Mouse (Mus musculus): ENCODE measurements around the gene Myh9. TPM values are rescaled to one million over a fixed set of nuclear protein-coding genes. Genes with fewer than 3 reads are reported as not detected.
"Not testable (repeated sequence)": the region's sequence is repeated elsewhere in the genome, so short reads cannot be mapped to it uniquely, and the experiment has no call there.

Gene Myh9
- total RNA-seq, 2 experiments from 2014 or later, result 105 to 110 TPM

DNA sequence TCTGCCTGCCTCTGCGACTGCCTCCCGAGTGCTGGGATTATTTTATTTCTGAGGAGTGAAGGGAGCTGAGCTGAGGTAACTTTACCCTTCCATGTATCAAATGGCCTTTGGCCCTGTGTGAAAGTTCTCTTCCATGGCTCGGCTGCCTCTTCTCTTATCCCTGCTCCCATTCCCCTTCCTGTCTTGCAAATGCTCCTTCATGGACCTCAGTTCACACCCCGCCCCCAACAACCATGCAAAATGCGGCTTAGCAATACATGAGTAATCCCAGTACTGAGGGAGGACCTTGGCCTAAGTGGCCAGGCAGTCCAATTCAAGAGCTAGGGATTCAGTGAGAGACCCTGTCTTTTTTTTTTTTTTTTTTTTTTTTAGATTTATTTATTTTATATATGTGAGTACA lies 26.4 kb upstream of the Myh9 start:
- DNase-seq, result no peak
- intact Hi-C loops (cut with DNase I), result no loop called here

DNA sequence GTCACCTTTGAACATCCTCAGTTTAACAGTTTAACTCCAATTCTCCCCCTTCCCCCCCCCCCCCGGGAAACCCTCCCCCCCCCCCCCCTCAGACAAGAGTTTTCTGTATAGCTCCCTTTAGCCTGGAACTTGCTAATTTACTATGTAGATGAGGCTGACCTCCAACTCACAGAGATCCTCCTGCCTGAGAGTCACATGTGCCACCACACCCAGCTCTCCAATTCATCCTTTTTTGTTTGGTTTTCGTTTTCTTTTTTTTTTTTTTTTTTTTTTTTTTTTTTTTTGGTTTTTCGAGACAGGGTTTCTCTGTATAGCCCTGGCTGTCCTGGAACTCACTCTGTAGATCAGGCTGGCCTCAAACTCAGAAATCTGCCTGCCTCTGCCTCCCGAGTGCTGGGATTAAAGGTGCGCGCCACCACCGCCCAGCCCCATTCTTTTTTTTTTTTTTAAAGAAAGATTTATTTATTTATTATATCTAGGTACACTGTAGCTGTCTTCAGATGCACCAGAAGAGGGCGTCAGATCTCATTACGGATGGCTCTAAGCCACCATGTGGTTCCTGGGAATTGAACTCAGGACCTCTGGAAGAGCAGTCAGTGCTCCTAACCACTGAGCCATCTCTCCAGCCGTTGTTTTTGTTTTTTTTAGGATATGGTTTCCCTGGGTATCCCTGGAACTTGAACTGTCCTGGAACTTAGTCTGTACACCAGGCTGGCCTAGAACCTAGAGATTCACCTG lies 25.4 kb upstream of the Myh9 start:
- DNase-seq; intact Hi-C loops (cut with DNase I): not testable (repeated sequence)

DNA sequence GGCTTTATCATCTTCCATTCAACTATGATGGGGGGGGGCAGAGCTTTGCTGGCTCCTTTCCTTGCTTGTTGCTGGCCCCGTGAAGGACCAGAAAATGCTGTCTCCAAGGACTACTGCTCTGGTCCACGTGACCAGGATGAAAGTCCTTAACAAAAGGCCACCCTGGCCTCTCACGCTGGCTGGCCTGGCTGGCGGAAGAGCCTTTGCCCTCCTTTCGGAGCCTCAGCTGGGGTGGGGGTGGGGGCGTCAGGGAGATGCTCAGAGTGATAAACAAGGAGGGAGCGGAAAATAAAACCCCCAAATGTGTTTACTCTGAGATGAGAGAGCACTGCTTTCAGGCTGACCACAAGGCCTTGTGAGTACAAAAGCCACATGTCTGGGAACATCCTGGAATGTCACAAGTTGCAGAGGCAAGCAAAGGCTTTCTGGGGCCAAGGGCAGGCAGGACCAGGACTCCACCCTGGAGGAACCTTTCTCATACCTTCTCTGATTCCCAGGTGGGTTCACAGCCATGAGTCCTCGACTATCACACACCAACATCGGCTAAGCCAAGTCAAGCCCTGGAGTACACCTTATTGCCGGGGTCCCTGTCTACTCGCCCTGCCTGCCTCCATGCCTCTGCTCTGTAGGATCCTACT lies 24.7 kb upstream of the Myh9 start:
- no peak for DNase-seq
- intact Hi-C loops (cut with DNase I), result no loop called here

DNA sequence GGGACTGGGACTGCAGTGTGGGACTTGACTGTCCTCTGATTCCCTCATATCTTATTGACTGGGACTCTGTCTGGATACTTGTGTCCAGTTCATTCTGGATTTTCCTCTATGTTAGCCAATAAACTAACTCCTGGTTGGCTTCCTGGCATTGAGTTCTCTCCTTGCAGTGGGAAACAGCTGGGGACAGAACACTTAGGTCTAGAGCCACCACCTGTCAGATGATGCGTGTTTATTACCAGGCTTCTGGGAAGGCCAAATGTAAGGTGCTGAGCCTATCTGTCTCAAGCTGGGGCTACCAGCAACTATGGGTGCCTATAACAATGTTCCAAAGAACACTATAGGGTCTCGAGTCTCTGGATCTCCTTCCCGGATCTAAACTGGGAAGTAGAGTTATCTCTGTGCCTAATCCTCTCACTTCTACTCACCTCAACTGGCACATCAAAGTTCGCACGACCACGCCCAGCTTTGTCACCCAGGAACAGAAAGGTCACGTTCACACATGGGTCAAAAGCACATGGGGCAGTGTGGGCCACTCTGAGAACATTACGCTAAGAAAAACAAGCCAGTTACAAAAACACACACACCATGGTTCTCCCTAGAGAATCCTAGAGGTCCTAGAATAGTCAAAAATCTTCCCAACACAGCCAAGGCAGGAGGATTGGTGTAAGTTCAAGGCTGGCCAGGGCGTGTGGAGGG lies 22.2 kb upstream of the Myh9 start:
- no peak for DNase-seq
- intact Hi-C loops (cut with DNase I), result no loop called here

DNA sequence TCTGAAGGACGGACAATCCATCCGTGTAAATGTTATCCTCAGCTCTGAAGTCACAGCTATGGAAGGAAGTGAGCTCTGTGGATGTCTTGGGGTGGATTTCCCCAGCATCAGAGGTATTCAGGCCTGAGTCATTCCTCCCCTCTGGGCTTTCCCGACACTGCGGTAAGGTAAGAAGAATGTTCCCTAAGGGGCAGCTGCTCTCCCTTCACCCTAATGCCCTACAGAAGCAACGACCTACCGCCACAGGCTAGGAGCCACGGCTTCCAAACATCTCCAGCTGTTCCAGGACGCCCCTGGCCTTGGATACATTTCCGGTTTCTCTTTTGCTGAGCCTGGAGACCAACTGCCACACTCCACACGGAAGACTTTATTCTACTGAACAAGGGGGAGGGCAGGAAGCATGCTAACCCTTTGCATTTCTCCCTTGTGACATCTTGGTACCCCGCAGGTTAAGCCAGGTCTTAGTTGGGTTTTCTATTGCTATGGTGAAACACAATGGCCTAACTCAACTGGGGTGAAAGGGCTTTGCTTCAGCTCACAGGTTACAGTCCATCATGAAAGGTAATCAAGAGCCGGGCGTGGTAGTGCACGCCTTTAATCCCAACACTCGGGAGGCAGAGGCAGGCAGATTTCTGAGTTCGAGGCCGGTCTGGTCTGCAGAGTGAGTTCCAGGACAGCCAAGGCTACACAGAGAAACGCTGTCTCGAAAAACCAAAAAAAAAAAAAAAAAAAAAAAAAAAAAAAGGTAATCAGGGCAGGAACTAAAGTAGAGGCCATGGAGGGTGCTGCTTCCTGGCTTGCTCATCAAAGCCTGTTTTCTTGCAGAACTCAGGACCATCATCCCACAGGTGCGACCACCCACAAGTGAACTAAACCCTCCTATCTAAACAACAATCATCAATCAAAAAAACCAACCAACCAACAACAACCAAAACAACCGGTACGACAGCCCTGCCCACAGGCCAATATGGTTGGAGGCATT lies 21.3 kb upstream of the Myh9 start:
- intact Hi-C loops (cut with DNase I), result no loop called here
- DNase-seq, result no peak

DNA sequence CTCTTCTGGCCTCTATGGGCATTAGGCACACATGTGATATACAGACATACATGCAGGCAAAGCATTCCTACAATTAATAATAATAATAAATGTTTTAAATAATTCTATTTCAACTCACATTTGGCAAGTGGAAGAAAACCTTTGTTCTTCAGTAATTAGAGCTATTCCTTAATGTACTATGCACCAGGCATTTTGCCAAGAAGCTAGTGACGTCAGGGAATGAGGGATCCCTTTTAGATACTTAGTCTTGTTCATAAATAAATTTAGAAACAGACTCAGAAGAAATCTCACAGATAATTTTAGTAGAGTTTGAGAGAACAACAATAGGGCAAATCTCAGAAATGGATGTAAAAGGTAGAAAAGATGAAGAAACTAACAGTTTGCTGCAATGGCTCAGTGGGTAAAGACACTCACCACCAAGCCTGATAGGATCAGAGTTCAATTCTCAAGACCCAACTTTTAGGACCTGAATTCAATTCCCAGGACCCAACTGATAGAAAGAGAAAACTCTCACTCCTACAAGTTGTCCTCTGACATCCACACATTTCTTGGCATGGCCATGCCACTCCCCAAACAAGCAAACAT lies 18.2 kb upstream of the Myh9 start:
- intact Hi-C loops (cut with DNase I), result no loop called here
- DNase-seq, result peak in 1 of 2 experiments; percentile 22

DNA sequence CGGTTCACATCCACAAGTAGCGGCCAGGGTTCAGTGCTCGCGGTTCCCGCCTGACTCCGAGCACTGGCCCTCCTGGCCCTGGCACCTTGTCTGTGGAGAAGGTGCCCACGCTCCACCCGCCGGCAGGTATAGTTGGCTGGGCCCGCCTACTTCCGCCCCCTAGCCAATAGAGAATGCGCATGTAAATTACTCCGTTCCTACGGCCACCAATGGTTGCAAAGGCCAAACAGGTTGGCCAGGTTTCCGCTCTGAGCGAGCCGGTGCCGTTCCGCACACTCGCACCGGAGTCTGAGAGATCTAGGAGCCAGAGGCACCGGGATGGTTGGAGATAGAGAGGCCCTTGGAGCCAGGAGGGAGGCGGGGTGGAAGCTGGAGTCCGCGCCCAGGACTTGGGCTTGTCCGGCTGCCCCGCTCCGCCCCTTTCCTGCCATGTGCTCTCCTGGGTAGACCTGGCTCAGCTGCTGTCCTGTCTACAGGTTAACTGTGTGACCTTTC lies 15.7 kb upstream of the Myh9 start:
- intact Hi-C loops (cut with DNase I), result no loop called here
- peak; percentile 19 to 21 for DNase-seq

DNA sequence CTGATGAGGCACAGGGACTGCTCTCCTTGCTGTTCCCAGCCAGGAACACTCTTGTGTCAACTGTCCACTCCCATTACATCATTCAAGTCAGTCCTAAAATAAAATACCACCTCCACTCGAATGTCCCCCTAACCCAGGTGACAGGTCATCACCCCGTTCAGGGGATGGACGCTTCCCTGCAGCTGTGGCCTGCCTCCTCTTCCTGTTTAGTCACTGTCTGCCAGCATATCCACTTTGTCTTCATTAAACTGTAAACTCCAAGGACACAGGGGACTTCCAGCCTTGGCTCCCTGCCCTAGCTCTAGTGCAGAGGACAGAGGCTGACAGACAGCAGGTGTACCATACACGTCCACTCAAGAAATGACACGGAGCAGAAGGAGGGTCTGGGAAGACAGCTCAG lies 14.6 kb upstream of the Myh9 start:
- DNase-seq, result peak; percentile 47 to 49
- intact Hi-C loops (cut with DNase I), result no loop called here

DNA sequence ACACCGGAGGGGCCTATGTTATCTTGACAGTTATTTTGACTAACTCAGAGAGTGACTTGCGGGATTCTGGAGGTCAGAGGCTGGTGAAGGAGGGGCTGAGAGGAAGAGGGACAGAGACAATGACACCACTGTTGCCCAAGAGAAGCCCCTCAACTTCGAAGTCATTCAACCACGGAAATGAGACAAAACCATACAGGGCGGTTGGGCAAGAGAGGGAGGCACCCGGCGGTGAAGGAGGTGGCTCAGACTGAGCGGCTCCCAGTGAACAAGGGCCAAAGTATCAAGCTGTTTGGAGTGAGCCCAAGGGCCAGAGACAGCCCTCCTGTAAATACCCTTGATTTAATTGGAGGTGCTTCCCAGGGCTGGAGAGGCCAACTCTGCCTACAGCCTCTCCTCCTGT lies 13.3 kb upstream of the Myh9 start:
- intact Hi-C loops (cut with DNase I), result no loop called here
- DNase-seq, result no peak

DNA sequence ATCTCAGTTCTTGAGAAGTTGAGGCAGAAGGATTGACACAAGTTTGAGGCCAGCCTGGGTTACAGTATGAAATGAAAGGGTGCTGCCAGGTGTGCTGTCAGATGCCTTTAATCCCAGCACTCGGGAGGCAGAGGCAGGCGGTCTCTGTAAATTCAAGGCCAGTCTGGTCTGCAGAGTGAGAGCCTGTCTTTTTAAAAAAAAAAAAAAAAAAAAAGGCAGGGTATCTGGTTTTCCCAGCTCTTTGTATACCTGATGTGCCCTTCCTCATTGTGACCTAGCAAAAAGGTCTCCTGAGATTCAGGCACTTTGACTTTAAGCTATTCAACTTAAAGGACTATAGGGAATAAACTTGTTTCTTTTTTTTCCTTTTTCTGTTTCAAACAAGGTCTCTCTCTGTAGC lies 10.0 kb upstream of the Myh9 start:
- intact Hi-C loops (cut with DNase I), result no loop called here
- no peak for DNase-seq

DNA sequence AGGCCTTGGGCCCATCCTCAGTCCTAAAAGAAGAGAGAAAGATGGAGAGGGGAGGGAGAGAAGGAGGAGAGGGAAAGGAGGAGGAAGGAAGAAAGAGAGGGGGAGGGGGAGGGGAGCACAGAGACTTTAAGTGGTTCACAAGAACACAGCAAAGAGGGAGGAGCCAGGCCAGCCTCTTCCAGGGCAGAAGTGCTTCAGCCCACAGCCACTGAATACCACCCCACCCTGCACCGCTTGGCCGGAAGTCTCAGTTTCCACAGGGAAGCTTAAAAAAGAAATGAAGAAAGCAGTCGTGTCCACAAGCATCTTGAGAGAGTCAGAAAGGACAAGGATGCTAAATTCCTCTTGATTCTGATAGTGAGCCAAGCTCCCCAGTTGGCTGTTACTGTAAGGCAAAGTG lies 9.2 kb upstream of the Myh9 start:
- intact Hi-C loops (cut with DNase I), result no loop called here
- DNase-seq, result peak in 1 of 2 experiments; percentile 25

DNA sequence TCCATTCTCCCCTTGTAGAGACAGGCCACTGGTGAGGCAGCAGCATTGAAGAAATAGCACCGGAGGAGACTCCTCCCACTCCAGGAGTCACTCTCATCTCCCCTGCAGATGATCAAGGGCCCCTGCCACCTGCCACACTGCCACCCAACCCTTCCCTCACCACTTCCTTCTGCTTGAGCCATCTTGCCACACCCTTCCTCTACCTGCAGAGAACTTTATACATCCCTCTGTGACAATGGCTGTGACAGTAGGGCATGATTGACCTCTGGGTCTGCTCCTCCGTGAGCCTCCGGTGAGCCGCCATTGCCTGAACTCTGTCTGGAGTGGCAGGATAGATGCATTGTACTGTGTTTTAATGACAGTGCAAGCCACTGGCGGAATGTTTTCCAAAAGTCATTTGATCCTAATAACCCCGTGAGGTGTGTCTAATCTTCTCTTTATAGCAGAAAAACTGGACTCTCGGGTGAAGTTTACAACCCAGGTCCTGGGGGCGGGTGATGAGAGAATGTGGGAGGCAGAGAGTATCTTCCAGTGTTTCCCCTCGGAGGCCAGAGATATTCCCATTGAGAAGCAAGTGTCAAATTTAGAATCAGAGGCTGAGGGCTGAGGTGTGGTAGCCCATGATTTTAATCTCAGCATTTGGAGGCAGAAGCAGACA lies 7.7 kb upstream of the Myh9 start:
- intact Hi-C loops (cut with DNase I), result no loop called here
- DNase-seq, result no peak

DNA sequence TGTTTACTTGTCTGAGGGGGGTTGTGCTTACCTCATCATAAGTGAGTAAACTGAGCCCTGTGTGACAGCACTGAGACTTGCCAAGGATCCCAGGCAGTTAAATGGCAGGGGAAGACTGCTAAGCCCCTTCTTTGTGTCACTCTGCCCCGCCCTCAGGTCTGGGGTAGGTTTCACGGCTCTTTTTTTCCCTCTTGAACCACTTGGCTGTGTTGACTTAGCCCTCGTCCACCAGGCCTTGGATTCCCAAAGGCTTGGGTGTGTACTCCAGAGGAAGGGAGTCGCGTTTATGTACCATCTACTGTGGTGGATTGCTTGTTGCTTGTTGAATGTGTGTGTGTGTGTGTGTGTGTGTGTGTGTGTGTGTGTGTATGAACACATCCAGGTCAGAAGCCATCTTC lies 7.1 kb upstream of the Myh9 start:
- intact Hi-C loops (cut with DNase I), result no loop called here

DNA sequence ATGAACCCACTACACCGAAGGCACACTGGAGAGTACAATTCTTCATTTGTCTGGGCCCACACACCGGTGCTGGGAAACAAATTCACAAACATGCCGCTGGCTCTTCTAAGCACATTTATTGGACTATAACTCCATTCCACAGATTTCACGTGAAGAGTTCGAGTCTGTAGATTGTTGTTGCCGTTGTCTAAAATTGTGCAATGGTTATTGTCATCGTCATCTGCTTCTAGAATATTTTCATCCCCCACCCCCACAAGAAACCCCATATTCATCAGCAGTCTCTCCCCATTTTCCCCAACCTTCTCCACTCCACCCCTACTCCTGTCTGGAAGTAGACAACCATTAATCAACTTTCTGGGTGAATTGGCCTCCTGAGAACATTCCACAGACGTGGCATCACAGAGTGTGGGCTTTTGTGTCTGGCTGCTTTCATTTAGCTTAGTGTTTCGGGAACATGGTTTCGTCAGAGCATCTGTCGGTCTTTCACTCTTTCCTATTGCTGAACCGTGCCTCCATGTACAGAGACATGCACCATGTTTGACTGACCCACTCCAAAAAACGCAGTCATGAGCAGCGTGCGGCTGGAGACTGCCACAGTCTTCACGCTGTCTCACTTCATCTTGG lies 6.6 kb upstream of the Myh9 start:
- intact Hi-C loops (cut with DNase I), result no loop called here
- DNase-seq, result no peak

More for the DNA sequence above, 7.1 kb upstream of the Myh9 start:
- DNase-seq, result no peak

DNA sequence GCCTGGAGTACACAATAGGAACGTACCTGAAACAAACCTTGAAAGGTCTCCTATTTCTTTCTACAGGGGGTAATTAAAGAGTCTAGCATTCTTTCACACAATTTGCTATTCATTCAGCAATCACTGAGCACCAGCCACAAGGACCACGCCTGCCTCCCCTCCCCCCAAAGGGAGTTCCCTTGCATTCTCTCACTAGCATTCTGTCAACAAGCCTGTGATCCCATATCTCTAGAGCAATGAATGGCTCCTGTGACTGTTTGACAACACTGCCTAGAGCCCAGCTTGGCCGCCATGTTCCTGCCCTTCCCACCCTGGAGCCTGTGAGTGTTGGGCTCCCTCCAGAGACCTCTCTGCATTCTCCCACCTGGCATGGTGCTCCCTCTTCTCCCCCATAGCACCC lies 5.9 kb upstream of the Myh9 start:
- intact Hi-C loops (cut with DNase I), result no loop called here
- no peak for DNase-seq

DNA sequence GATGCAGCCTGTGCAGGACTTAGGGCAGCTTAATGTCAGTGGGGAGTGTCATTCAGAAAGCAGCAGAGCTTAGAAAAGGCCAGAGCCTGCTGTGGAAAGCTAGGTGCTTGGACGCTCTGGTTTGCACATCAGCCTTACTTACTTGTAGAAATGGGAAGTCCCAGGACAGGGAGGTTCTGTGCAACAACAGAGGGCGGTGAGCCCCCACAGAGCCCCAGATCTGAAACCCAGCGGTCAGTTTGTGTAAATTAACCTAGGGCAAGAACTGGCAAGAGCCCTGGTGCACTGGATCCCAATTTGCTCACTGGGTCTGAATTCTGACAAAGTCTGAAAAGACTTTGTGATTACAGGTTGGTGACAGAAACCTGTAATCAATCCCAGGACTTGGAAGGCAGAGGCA lies 5.1 kb upstream of the Myh9 start:
- no peak for DNase-seq
- intact Hi-C loops (cut with DNase I), result no loop called here

DNA sequence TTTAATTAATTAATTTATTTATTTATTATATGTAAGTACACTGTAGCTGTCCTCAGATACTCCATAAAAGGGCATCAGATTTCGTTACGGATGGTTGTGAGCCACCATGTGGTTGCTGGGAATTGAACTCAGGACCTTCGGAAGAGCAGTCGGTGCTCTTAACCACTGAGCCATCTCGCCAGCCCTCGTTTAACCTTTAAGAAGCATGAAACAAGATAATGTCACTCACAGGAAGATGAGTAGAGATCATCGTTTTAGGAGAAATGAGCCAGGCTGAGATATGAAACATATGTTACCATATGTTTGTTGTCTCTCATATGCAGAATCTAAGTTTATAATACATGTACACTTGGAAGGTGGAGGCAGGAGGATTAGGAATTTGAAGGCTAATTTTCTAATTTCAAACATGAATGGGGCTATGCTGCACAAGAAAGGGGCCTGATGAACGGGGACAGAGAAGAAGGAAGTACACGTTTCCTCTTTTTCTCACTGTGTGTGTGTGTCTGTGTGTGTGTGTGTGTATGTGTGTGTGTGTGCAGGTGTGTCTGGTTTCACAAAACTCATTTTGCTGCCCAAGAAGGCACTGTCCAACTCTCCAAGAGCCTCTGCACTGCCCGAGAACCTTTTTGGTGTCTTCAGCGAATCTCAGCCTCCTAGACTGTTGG lies 4.1 kb upstream of the Myh9 start:
- DNase-seq; intact Hi-C loops (cut with DNase I): not testable (repeated sequence)

DNA sequence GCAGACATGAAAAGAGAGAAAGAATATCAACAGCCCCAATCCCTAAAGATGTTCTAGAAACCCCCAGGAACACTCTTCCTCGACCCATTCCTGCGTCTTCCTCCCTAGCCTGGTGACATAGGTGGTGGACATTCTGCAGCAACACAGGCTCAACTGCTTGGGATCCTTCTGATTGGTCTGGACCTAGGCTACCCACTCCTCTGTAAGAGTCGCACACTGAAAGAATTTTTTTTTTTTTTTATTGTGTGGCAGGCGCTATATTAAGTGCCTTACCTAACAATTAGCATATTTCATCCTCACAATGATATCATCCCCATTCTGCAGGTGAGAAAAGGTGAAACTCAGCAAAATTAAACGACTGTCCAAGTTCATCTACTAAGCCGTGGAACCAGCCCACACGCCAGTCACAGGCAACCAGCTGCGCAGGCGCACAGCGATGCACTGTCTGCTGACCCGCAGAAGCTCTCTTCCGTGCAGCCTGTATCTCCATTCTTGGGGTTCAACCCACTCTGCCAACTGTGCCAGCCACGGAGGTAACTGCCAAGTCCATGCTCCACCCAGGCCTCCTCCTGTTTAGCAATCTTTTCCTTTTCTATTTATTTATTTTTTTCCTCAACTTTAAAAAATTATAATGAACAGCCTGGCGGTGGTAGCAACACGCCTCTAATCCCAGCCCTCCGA lies 3.1 kb upstream of the Myh9 start:
- intact Hi-C loops (cut with DNase I), result loop anchor here (5.0 kb wide), 1 partner anchor 67 kb away; no protein-coding TSS in a partner anchor
- no peak for DNase-seq
